10 mouse cellular contexts compared by ENCODE assay signal in genomic region chr7:4623544-4624189, GRCm38 (mm10). TPM values are rescaled to one million over a fixed set of nuclear protein-coding genes. Genes with fewer than 3 reads are reported as not detected.
DNase-seq lines count a peak whose midpoint lies in the region; ATAC-seq and TF ChIP-seq lines count a peak whose summit lies in the region.
"Had no signal": no experiment of that assay in that cellular context is flagged by ENCODE, and none has a peak within 500 bp of the region (broad histone marks: within the 10 kb centered on the region; RNA-seq: fewer than 3 reads in every experiment).

No protein-coding gene starts in this region.

- DNase-seq in right cerebral cortex, adult 18-20 months, result peak; percentile 51
- no peak for DNase-seq in right cerebral cortex, postnatal 36 days (ENCODE audit: low spot score in 2 of 2)
- peak; percentile 65 for DNase-seq in adrenal gland, postnatal 14 days
- DNase-seq in embryonic facial prominence, embryonic 14.5 days (ENCODE audit: low spot score), result peak; percentile 43
- peak; percentile 66 for DNase-seq in lung, embryonic 14.5 days
- DNase-seq in right cerebral cortex, postnatal 4 days, result peak; percentile 38
- no peak for DNase-seq in frontal cortex, postnatal 25 days (ENCODE audit: low spot score in 2 of 2)

- peak; percentile 73 for TF ChIP-seq CTCF in intestine, postnatal 0 days (IDR thresholded peaks at IDR 0.05; ENCODE audit: low read depth)
- TF ChIP-seq CTCF in lung, embryonic 14.5 days (IDR thresholded peaks at IDR 0.05; ENCODE audit: low read depth), result peak; percentile 53

- WGBS in embryonic facial prominence, embryonic 14.5 days, result 25% methylated on average over 4 of the region's 4 CpGs
- 13% methylated on average over 4 of the region's 4 CpGs for WGBS in intestine, postnatal 0 days
- WGBS in lung, embryonic 14.5 days, result 18% methylated on average over 4 of the region's 4 CpGs

- no peak overlapping the region for H3K27ac ChIP-seq in embryonic facial prominence, embryonic 14.5 days (replicated peaks; ENCODE audit: low read depth, low read length)
- no peak overlapping the region for H3K27ac ChIP-seq in intestine, postnatal 0 days (ENCODE audit: low read depth, low read length)
- H3K27ac ChIP-seq in lung, embryonic 14.5 days (ENCODE audit: low read depth), result no peak overlapping the region
- H3K27ac ChIP-seq: stomach, embryonic 15.5 days had no signal

- H3K36me3 ChIP-seq in embryonic facial prominence, embryonic 14.5 days (ENCODE audit: control insufficient read depth, insufficient read depth, low read length), result peaks cover 6% of the 10 kb centered on the region
- H3K36me3 ChIP-seq in intestine, postnatal 0 days (ENCODE audit: control insufficient read depth, insufficient read depth), result peaks cover 5% of the 10 kb centered on the region; the same call in 1 of the 2 replicates
- H3K36me3 ChIP-seq in lung, embryonic 14.5 days (ENCODE audit: insufficient read depth), result peaks cover 6% of the 10 kb centered on the region; the same call in 1 of the 2 replicates
- H3K36me3 ChIP-seq: stomach, embryonic 15.5 days had no signal

- H3K4me3 ChIP-seq in embryonic facial prominence, embryonic 14.5 days (ENCODE audit: low read depth, low read length), result no peak overlapping the region
- H3K4me3 ChIP-seq in intestine, postnatal 0 days (ENCODE audit: low read depth, low read length), result no peak overlapping the region
- H3K4me3 ChIP-seq in lung, embryonic 14.5 days (ENCODE audit: low read depth, low read length), result no peak overlapping the region
- H3K4me3 ChIP-seq: stomach, embryonic 15.5 days had no signal

- H3K9me3 ChIP-seq in embryonic facial prominence, embryonic 14.5 days (ENCODE audit: control insufficient read depth, low read length), result no peaks in the 10 kb centered on the region
- H3K9me3 ChIP-seq in intestine, postnatal 0 days (ENCODE audit: control insufficient read depth), result no peaks in the 10 kb centered on the region
- H3K9me3 ChIP-seq in lung, embryonic 14.5 days (ENCODE audit: low read depth, low read length), result no peaks in the 10 kb centered on the region
- H3K9me3 ChIP-seq: stomach, embryonic 15.5 days had no signal

- H3K4me2 ChIP-seq in embryonic facial prominence, embryonic 14.5 days (ENCODE audit: low read depth, low read length), result no peak overlapping the region
- no peak overlapping the region for H3K4me2 ChIP-seq in intestine, postnatal 0 days (replicated peaks; ENCODE audit: low read depth)
- H3K4me2 ChIP-seq in lung, embryonic 14.5 days, result no peak overlapping the region
- H3K4me2 ChIP-seq: stomach, embryonic 15.5 days had no signal

- no peak overlapping the region for H3K9ac ChIP-seq in embryonic facial prominence, embryonic 14.5 days (ENCODE audit: low read depth, low read length)
- H3K9ac ChIP-seq in intestine, postnatal 0 days (ENCODE audit: low read depth, low read length), result no peak overlapping the region
- H3K9ac ChIP-seq in lung, embryonic 14.5 days, result no peak overlapping the region
- H3K9ac ChIP-seq: stomach, embryonic 15.5 days had no signal

- H3K27me3 ChIP-seq in embryonic facial prominence, embryonic 14.5 days (replicated peaks; ENCODE audit: control insufficient read depth, insufficient read depth, low read length), result no peaks in the 10 kb centered on the region
- no peaks in the 10 kb centered on the region for H3K27me3 ChIP-seq in intestine, postnatal 0 days (replicated peaks; ENCODE audit: control insufficient read depth, insufficient read depth, low read length)
- no peaks in the 10 kb centered on the region for H3K27me3 ChIP-seq in lung, embryonic 14.5 days (ENCODE audit: insufficient read depth, low read length)
- H3K27me3 ChIP-seq: stomach, embryonic 15.5 days had no signal

- ATAC-seq in embryonic facial prominence, embryonic 14.5 days (ENCODE audit: low read depth), result peak; percentile 45; the same call in 1 of the 2 replicates
- ATAC-seq in intestine, postnatal 0 days, result no peak
- ATAC-seq in lung, embryonic 14.5 days (ENCODE audit: insufficient read depth), result no peak

- H3K4me1 ChIP-seq in embryonic facial prominence, embryonic 14.5 days (ENCODE audit: control insufficient read depth, insufficient read depth, low read length), result no peaks in the 10 kb centered on the region
- no peaks in the 10 kb centered on the region for H3K4me1 ChIP-seq in intestine, postnatal 0 days (replicated peaks; ENCODE audit: control insufficient read depth, insufficient read depth, low read length)
- no peaks in the 10 kb centered on the region for H3K4me1 ChIP-seq in lung, embryonic 14.5 days (ENCODE audit: insufficient read depth)
- H3K4me1 ChIP-seq: stomach, embryonic 15.5 days had no signal

RNA-seq across cellular contexts. Expression of gene Tmem86b, which starts 7.6 kb away (rescaled TPM):
- 8.8 and 16.2 TPM in 2 replicates for total RNA-seq in adrenal gland, postnatal 14 days (2021)
- 1.0 and 1.2 TPM in 2 replicates for polyA plus RNA-seq in embryonic facial prominence, embryonic 14.5 days (2014; fragmentation: Nextera tagmentation; extraction: Ambion mirVana)
- 25.1 and 31.4 TPM in 2 replicates for polyA plus RNA-seq in intestine, postnatal 0 days (2015; fragmentation: Nextera tagmentation; extraction: Ambion mirVana)
- polyA plus RNA-seq in lung, embryonic 14.5 days (2014; fragmentation: Nextera tagmentation; extraction: Ambion mirVana), result 1.0 and 1.3 TPM in 2 replicates

RNA-seq across cellular contexts. Expression of gene Ptprh, which starts 19.8 kb away (rescaled TPM):
- not detected in 2 replicates for total RNA-seq in adrenal gland, postnatal 14 days (2021)
- polyA plus RNA-seq in embryonic facial prominence, embryonic 14.5 days (2014; fragmentation: Nextera tagmentation; extraction: Ambion mirVana), result not detected in 2 replicates
- 16.7 and 17.1 TPM in 2 replicates for polyA plus RNA-seq in intestine, postnatal 0 days (2015; fragmentation: Nextera tagmentation; extraction: Ambion mirVana)
- not detected in 2 replicates for polyA plus RNA-seq in lung, embryonic 14.5 days (2014; fragmentation: Nextera tagmentation; extraction: Ambion mirVana)
- polyA plus RNA-seq: heart, embryonic 14.5 days had no signal

RNA-seq across cellular contexts. Expression of gene Ppp6r1, which starts 35.2 kb away (rescaled TPM):
- 80.9 and 86.1 TPM in 2 replicates for total RNA-seq in adrenal gland, postnatal 14 days (2021)
- polyA plus RNA-seq in embryonic facial prominence, embryonic 14.5 days (2014; fragmentation: Nextera tagmentation; extraction: Ambion mirVana), result 7.1 and 7.7 TPM in 2 replicates
- 4.7 and 5.8 TPM in 2 replicates for polyA plus RNA-seq in intestine, postnatal 0 days (2015; fragmentation: Nextera tagmentation; extraction: Ambion mirVana)
- polyA plus RNA-seq in lung, embryonic 14.5 days (2014; fragmentation: Nextera tagmentation; extraction: Ambion mirVana), result 7.6 and 7.8 TPM in 2 replicates

Comparison
In these comparisons a context has a peak if more than half of its experiments do, and no peak if none do; other contexts are left out.
1. DNase-seq: peak in right cerebral cortex, adult 18-20 months (single experiment), adrenal gland, postnatal 14 days (single experiment), embryonic facial prominence, embryonic 14.5 days (single experiment), lung, embryonic 14.5 days (single experiment) and right cerebral cortex, postnatal 4 days (single experiment); none in right cerebral cortex, postnatal 36 days (0 of 2) and frontal cortex, postnatal 25 days (0 of 2).
2. RNA of gene Tmem86b, which starts 7.6 kb away (polyA plus RNA-seq): 25.1 to 31.4 TPM in intestine, postnatal 0 days; 1.0 to 1.3 TPM in lung, embryonic 14.5 days and 1.0 to 1.2 TPM in embryonic facial prominence, embryonic 14.5 days; every median in the first group is over 10 times any median in the second.
3. RNA of gene Ptprh, which starts 19.8 kb away (polyA plus RNA-seq): 16.7 to 17.1 TPM in intestine, postnatal 0 days; not detected in lung, embryonic 14.5 days and not detected in embryonic facial prominence, embryonic 14.5 days; every median in the first group is over 10 times any median in the second.